Mouse (Mus musculus) intestine, embryonic 15.5 days (tissue): ENCODE measurements around the gene Cfap97. TPM values are rescaled to one million over a fixed set of nuclear protein-coding genes. Genes with fewer than 3 reads are reported as not detected.
"Not testable (repeated sequence)": the region's sequence is repeated elsewhere in the genome, so short reads cannot be mapped to it uniquely, and the experiment has no call there.

ENCODE experiments used
- ATAC-seq: fragments of 200-750 bp; cut with Nextera tagmentation; 2 replicates; pipeline ENCODE4 v1.8.0; 2017; ENCODE audit warnings: moderate TSS enrichment, moderate library complexity
- H3K27ac ChIP-seq: fragments of 300-500 bp; sonication (generic); 2 replicates; pipeline ENCODE4 v1.5.1; 2015; ENCODE audit warnings: mild to moderate bottlenecking, inconsistent platforms
- H3K27me3 ChIP-seq: fragments of 300-500 bp; sonication (generic); replicated peaks from 2 replicates; pipeline ENCODE4 v1.6.1; 2015; ENCODE audit warnings: inconsistent platforms
- H3K36me3 ChIP-seq: fragments of 300-500 bp; sonication (generic); 2 replicates; pipeline ENCODE4 v1.6.1; 2015; ENCODE audit warnings: inconsistent platforms
- H3K4me1 ChIP-seq: fragments of 300-500 bp; sonication (generic); replicated peaks from 2 replicates; pipeline ENCODE4 v1.6.1; 2015; ENCODE audit warnings: inconsistent platforms
- H3K4me2 ChIP-seq: fragments of 300-500 bp; sonication (generic); replicated peaks from 2 replicates; pipeline ENCODE4 v1.6.1; 2015; ENCODE audit warnings: mild to moderate bottlenecking, inconsistent platforms
- H3K4me3 ChIP-seq: fragments of 300-500 bp; sonication (generic); replicated peaks from 2 replicates; pipeline ENCODE4 v1.5.1; 2015; ENCODE audit warnings: inconsistent platforms
- H3K9ac ChIP-seq: fragments of 300-500 bp; sonication (generic); 2 replicates; pipeline ENCODE4 v1.6.1; 2015; ENCODE audit warnings: inconsistent platforms
- H3K9me3 ChIP-seq: fragments of 300-500 bp; sonication (generic); 2 replicates; pipeline ENCODE4 v1.6.1; 2016; ENCODE audit warnings: inconsistent platforms
- WGBS: fragments of 180-500 bp; shearing (Covaris S2); methylation state at CpG from one replicate; pipeline ENCODE4 v1.1.7; 2015; 5-methylcytosine and 5-hydroxymethylcytosine counted together
- polyA plus RNA-seq: library from polyadenylated mRNA; unstranded; fragments of >200 nt; fragmentation: Nextera tagmentation; extraction: Ambion mirVana; gene quantifications from 2 replicates; pipeline ENCODE4 v1.2.1, GENCODE M21; 2015

Cfap97 gene
- polyA plus RNA-seq, 1 experiment from 2014 or later: 26.9 TPM

- under 1% methylated on average over 83 of the region's 84 CpGs for WGBS
- Histone ChIP-seq H3K27ac (peak within 1 kb of the TSS; percentile 93), H3K27me3 (no peaks in the 10 kb centered on the region), H3K4me3 (peak within 1 kb of the TSS; percentile 90), H3K9ac (peak within 1 kb of the TSS; percentile 92), H3K9me3 (no peaks in the 10 kb centered on the region), H3K4me1 (peaks cover 26% of the 10 kb centered on the region), H3K4me2 (peak within 1 kb of the TSS; percentile 87), H3K36me3 (peaks cover 17% of the 10 kb centered on the region; the same call in 1 of the 2 replicates)
- ATAC-seq: peak; percentile 98
These were observed 59.1 kb downstream of the Cfap97 start, which contains the start of gene Slc25a4 for GRCm38 (mm10) chr8:46210404-46211315. Slc25a4 (minus strand) TSS chr8:46211284.

- Histone ChIP-seq H3K27me3 (no peaks in the 10 kb centered on the region), H3K36me3 (peaks cover 13% of the 10 kb centered on the region; the same call in 1 of the 2 replicates), H3K4me3 (peak overlapping the region; percentile 90), H3K9ac (peak overlapping the region; percentile 92), H3K27ac (peak overlapping the region; percentile 93; the same call in 1 of the 2 replicates), H3K4me2 (peak overlapping the region; percentile 87), H3K4me1 (peaks cover 26% of the 10 kb centered on the region), H3K9me3 (no peaks in the 10 kb centered on the region)
- 11% methylated on average over 13 of the region's 13 CpGs for WGBS
- ATAC-seq: no peak
These were observed 60.1 kb downstream of the Cfap97 start for GRCm38 (mm10) chr8:46211611-46212071.

DNA sequence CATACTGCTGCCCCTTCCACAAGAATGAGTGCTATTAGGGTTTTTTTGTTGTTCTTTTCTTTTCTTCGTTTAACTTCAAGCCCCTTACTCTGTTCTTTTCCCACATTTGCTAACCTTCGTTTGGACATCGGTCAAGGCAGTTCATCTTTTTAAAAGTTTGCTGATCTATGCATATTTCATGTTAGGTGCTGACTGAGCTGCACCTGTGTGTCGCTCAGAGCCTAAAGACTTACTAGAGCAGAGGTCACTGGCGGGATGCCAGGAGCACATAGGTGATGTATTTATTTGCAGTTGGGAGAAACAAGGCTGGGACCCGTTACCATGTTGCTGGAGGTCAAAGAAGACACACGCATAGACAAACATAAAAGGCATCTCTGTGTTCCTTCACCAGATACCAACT lies 60.6 kb downstream of the Cfap97 start:
- no peak for ATAC-seq
- Histone ChIP-seq H3K9me3 (no peaks in the 10 kb centered on the region), H3K4me1 (peaks cover 26% of the 10 kb centered on the region), H3K27ac (no peak overlapping the region), H3K36me3 (0 out of 2 replicates have a peak, but pooled peaks cover 9% of the 10 kb centered on the region), H3K4me3 (no peak overlapping the region), H3K9ac (no peak overlapping the region), H3K4me2 (no peak overlapping the region; the same call in 1 of the 2 replicates), H3K27me3 (no peaks in the 10 kb centered on the region)
- 57% methylated on average over 7 of the region's 7 CpGs for WGBS

- Histone ChIP-seq H3K9me3 (no peaks in the 10 kb centered on the region), H3K4me1 (peaks cover 20% of the 10 kb centered on the region), H3K27ac (no peak overlapping the region), H3K4me3 (no peak overlapping the region), H3K27me3 (no peaks in the 10 kb centered on the region), H3K36me3 (no peaks in the 10 kb centered on the region), H3K9ac (no peak overlapping the region), H3K4me2 (no peak overlapping the region)
- 47% methylated on average over 2 of the region's 2 CpGs for WGBS
- ATAC-seq: no peak
These were observed 62.5 kb downstream of the Cfap97 start for GRCm38 (mm10) chr8:46213971-46214480.

GRCm38 (mm10) chr8:46216838-46217237 lies 65.3 kb downstream of the Cfap97 start:
- Histone ChIP-seq H3K27ac (no peak overlapping the region), H3K4me2 (peak overlapping the region; percentile 74), H3K9me3 (no peaks in the 10 kb centered on the region), H3K4me1 (peaks cover 1% of the 10 kb centered on the region; the same call in 1 of the 2 replicates), H3K4me3 (peak overlapping the region; percentile 30), H3K27me3 (no peaks in the 10 kb centered on the region), H3K36me3 (no peaks in the 10 kb centered on the region), H3K9ac (peak overlapping the region; percentile 43)
- ATAC-seq: peak; percentile 79
- 1% methylated on average over 14 of the region's 14 CpGs for WGBS

- Histone ChIP-seq H3K9ac (no peak overlapping the region), H3K9me3 (no peaks in the 10 kb centered on the region), H3K36me3 (no peaks in the 10 kb centered on the region), H3K4me3 (no peak overlapping the region), H3K27me3 (no peaks in the 10 kb centered on the region), H3K4me1 (no peaks in the 10 kb centered on the region), H3K4me2 (no peak overlapping the region), H3K27ac (no peak overlapping the region)
- WGBS: 75% methylated on average over 3 of the region's 3 CpGs
- ATAC-seq: no peak
These were observed 69.0 kb downstream of the Cfap97 start for GRCm38 (mm10) chr8:46220566-46220965.

- no peaks in the 10 kb centered on the region for H3K36me3 ChIP-seq
- ATAC-seq: no peak
- H3K4me2 ChIP-seq: no peak overlapping the region
- 69% methylated on average over 3 of the region's 3 CpGs for WGBS
- no peaks in the 10 kb centered on the region for H3K9me3 ChIP-seq
- no peak overlapping the region for H3K9ac ChIP-seq
- H3K27me3 ChIP-seq: no peaks in the 10 kb centered on the region
- no peak overlapping the region for H3K27ac ChIP-seq
- no peaks in the 10 kb centered on the region for H3K4me1 ChIP-seq
- no peak overlapping the region for H3K4me3 ChIP-seq
These were observed 73.9 kb downstream of the Cfap97 start for GRCm38 (mm10) chr8:46225501-46225900.

GRCm38 (mm10) chr8:46226622-46227021 lies 75.1 kb downstream of the Cfap97 start:
- no peaks in the 10 kb centered on the region for H3K36me3 ChIP-seq
- no peaks in the 10 kb centered on the region for H3K9me3 ChIP-seq
- WGBS: 80% methylated on average over 5 of the region's 5 CpGs
- no peak for ATAC-seq
- no peak overlapping the region for H3K4me3 ChIP-seq
- no peak overlapping the region for H3K9ac ChIP-seq
- no peaks in the 10 kb centered on the region for H3K4me1 ChIP-seq
- no peaks in the 10 kb centered on the region for H3K27me3 ChIP-seq
- no peak overlapping the region for H3K4me2 ChIP-seq
- H3K27ac ChIP-seq: no peak overlapping the region

GRCm38 (mm10) chr8:46231968-46232367 lies 80.4 kb downstream of the Cfap97 start:
- H3K27me3 ChIP-seq, H3K9me3 ChIP-seq, H3K4me3 ChIP-seq, H3K4me2 ChIP-seq, H3K27ac ChIP-seq, H3K36me3 ChIP-seq, ATAC-seq, H3K4me1 ChIP-seq, H3K9ac ChIP-seq: not testable (repeated sequence)
- WGBS: 73% methylated on average over 7 of the region's 7 CpGs

- no peak overlapping the region for H3K9ac ChIP-seq
- H3K36me3 ChIP-seq: no peaks in the 10 kb centered on the region
- no peak overlapping the region for H3K27ac ChIP-seq
- no peaks in the 10 kb centered on the region for H3K4me1 ChIP-seq
- H3K4me3 ChIP-seq: no peak overlapping the region
- H3K27me3 ChIP-seq: no peaks in the 10 kb centered on the region
- 57% methylated on average over 8 of the region's 8 CpGs for WGBS
- no peaks in the 10 kb centered on the region for H3K9me3 ChIP-seq
- ATAC-seq: no peak
- no peak overlapping the region for H3K4me2 ChIP-seq
These were observed 81.2 kb downstream of the Cfap97 start for GRCm38 (mm10) chr8:46232798-46233197.

GRCm38 (mm10) chr8:46234736-46235135 lies 83.2 kb downstream of the Cfap97 start:
- Histone ChIP-seq H3K4me3 (no peak overlapping the region), H3K9me3 (no peaks in the 10 kb centered on the region), H3K4me1 (no peaks in the 10 kb centered on the region), H3K36me3 (no peaks in the 10 kb centered on the region), H3K27ac (no peak overlapping the region), H3K4me2 (no peak overlapping the region), H3K9ac (no peak overlapping the region), H3K27me3 (no peaks in the 10 kb centered on the region)
- 76% methylated on average over 4 of the region's 4 CpGs for WGBS
- no peak for ATAC-seq

DNA sequence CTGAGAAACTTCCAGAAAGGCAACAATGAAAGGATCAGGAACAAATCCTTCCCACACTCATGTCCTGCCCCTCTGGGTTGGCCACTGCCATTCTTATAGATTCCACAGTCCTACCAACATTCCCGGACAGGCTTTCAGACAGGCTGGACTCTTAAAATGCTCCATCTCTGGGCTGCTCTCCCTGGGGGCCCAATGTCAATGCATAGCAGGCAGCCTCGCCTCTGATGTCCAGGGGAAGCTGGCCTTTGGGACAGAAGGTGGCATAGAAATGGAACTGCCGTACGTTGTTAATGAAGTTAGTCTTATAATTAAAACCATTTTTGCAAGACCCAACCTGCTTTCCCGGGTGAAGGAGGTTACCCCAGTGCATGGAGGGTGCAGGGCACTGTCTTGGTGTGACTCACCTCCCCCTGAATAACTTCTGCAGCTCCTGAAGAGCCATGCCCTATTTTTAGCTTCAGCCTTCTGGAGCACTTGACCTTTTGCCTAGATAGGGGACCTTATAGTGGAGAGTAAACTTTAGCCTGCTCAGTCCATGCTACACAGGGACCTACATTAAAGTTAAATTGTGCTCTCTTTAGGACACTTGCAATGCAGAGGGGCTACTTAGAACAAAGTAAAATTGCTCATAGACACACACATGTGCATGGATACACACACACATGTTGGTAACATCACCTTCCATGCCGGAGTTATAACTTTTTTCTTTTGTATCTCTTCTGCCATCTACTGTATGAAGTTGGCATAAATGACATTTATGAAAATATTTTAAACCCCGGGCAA lies 85.1 kb downstream of the Cfap97 start:
- ATAC-seq: no peak; the same call in 1 of the 2 replicates
- Histone ChIP-seq H3K4me1 (no peaks in the 10 kb centered on the region), H3K9me3 (no peaks in the 10 kb centered on the region), H3K9ac (no peak overlapping the region), H3K36me3 (no peaks in the 10 kb centered on the region), H3K4me2 (no peak overlapping the region), H3K27me3 (no peaks in the 10 kb centered on the region), H3K4me3 (no peak overlapping the region), H3K27ac (no peak overlapping the region)
- WGBS: 61% methylated on average over 7 of the region's 7 CpGs
